Mouse (Mus musculus): ENCODE measurements at regions not wholly inside any gene's neighbourhood (a gene's known extent, or its start where the extent isn't known, plus 50 kb on each side); places are given as distances from the start of the nearest gene placed in this dataset.
A peak's percentile ranks its signal among the peaks of the same experiment; 100 is the strongest.

DNA sequence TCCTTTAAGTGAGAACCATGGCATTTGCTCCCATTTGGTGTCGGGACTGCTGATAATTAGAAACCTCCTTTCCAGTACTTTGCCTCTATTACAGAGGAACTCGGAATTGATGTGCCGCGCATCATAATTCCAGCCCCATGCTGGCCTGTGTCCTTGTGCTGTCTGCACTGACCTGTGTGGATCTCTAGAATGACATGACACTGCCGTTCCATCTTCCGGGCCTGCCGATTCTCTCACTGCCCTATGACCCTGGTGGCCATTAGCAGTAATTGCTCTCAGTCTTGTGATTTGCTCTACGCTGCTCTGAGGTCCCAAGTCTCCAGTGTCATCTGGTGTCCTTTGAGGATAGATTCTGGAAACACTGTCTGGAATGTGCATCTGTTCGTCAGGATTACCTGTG, 295.7 kb upstream of the Arglu1 start:
- in situ Hi-C loops (cut with MboI; ENCODE audit: low pct_ligation_motif_present, low pct_unique_long_range_greater_than_20kb, low sequenced_read_pairs) (no loop called here), dilution Hi-C loops (cut with MboI; ENCODE audit: extremely low pct_ligation_motif_present, extremely low pct_unique_long_range_greater_than_20kb, low sequenced_read_pairs) (no loop called here)
- no peak for DNase-seq (ENCODE audit: extremely low read depth)
- H3K27ac ChIP-seq (ENCODE audit: insufficient read depth, low read depth): no peak overlapping the region
- H3K36me3 ChIP-seq (replicated peaks in 1 of 2; ENCODE audit: control insufficient read depth in 1 of 2, insufficient read depth in 1 of 2, low read length in 1 of 2): no peaks in the 10 kb centered on the region
- H3K4me3 ChIP-seq (replicated peaks in 1 of 3; ENCODE audit: low read depth in 2 of 3, low read length in 2 of 3, poor library complexity in 1 of 3): no peak overlapping the region
- H3K27me3 ChIP-seq (replicated peaks): no peaks in the 10 kb centered on the region
- H3K9ac ChIP-seq (ENCODE audit: insufficient read depth, low read depth): no peak overlapping the region
- H3K4me2 ChIP-seq (ENCODE audit: insufficient read depth, low read depth, poor library complexity, severe bottlenecking): no peak overlapping the region
- H3K4me1 ChIP-seq (ENCODE audit: control insufficient read depth in 1 of 2, insufficient read depth in 2 of 2): no peaks in the 10 kb centered on the region
- TF ChIP-seq MXI1 (IDR thresholded peaks at IDR 0.05; ENCODE audit: low read depth, low read length) (no peak), USF2 (conservative IDR thresholded peaks at IDR 0.05; ENCODE audit: low read depth, low read length) (no peak), PAX5 (IDR thresholded peaks at IDR 0.05; ENCODE audit: low read length) (no peak), POLR2AphosphoS2 (IDR thresholded peaks at IDR 0.05; ENCODE audit: low read depth, low read length) (no peak), TBP (conservative IDR thresholded peaks at IDR 0.05; ENCODE audit: low read depth, low read length) (no peak), KAT2A (IDR thresholded peaks at IDR 0.05; ENCODE audit: insufficient replicate concordance, low read length) (no peak), USF1 (IDR thresholded peaks at IDR 0.05; ENCODE audit: low read depth, low read length) (no peak), POLR2A (IDR thresholded peaks at IDR 0.05; ENCODE audit: low read depth, low read length) (no peak), UBTF (IDR thresholded peaks at IDR 0.05; ENCODE audit: low read depth, low read length) (no peak), ETS1 (conservative IDR thresholded peaks at IDR 0.05; ENCODE audit: low read depth, low read length) (no peak), HCFC1 (IDR thresholded peaks at IDR 0.05; ENCODE audit: low read depth, low read length) (no peak), CTCF (conservative IDR thresholded peaks at IDR 0.05 in 1 of 2, IDR thresholded peaks at IDR 0.05 in 1 of 2; ENCODE audit: low read depth in 2 of 2, low read length in 2 of 2) (no peak), MYC (IDR thresholded peaks at IDR 0.05; ENCODE audit: low read depth, low read length) (no peak), ELF1 (IDR thresholded peaks at IDR 0.05; ENCODE audit: low read depth, low read length) (no peak), RCOR1 (conservative IDR thresholded peaks at IDR 0.05; ENCODE audit: low read depth, low read length) (no peak), MAX (IDR thresholded peaks at IDR 0.05; ENCODE audit: low read length) (no peak), JUN (IDR thresholded peaks at IDR 0.05; ENCODE audit: insufficient read depth, low read depth, low read length) (no peak), RAD21 (IDR thresholded peaks at IDR 0.05; ENCODE audit: low read depth, low read length) (no peak), NELFE (IDR thresholded peaks at IDR 0.05; ENCODE audit: low read depth, low read length) (no peak), JUND (conservative IDR thresholded peaks at IDR 0.05; ENCODE audit: low read depth, low read length) (no peak)
- H3K79me2 ChIP-seq (replicated peaks; ENCODE audit: control insufficient read depth, extremely low read depth, insufficient read depth, poor library complexity, severe bottlenecking): no peaks in the 10 kb centered on the region
- H3K9me3 ChIP-seq (replicated peaks; ENCODE audit: low read length): peaks cover 71% of the 10 kb centered on the region

- Histone ChIP-seq H3K9ac (ENCODE audit: insufficient read depth, low read depth) (no peak overlapping the region), H3K4me1 (ENCODE audit: control insufficient read depth in 1 of 2, insufficient read depth in 2 of 2) (no peaks in the 10 kb centered on the region), H3K79me2 (replicated peaks; ENCODE audit: control insufficient read depth, extremely low read depth, insufficient read depth, poor library complexity, severe bottlenecking) (no peaks in the 10 kb centered on the region), H3K27ac (ENCODE audit: insufficient read depth, low read depth) (no peak overlapping the region), H3K9me3 (replicated peaks; ENCODE audit: low read length) (peaks cover 67% of the 10 kb centered on the region), H3K4me3 (replicated peaks in 1 of 3; ENCODE audit: low read depth in 2 of 3, low read length in 2 of 3, poor library complexity in 1 of 3) (no peak overlapping the region), H3K4me2 (ENCODE audit: insufficient read depth, low read depth, poor library complexity, severe bottlenecking) (no peak overlapping the region), H3K27me3 (replicated peaks) (no peaks in the 10 kb centered on the region), H3K36me3 (replicated peaks in 1 of 2; ENCODE audit: control insufficient read depth in 1 of 2, insufficient read depth in 1 of 2, low read length in 1 of 2) (no peaks in the 10 kb centered on the region)
- TF ChIP-seq CTCF (conservative IDR thresholded peaks at IDR 0.05 in 1 of 2, IDR thresholded peaks at IDR 0.05 in 1 of 2; ENCODE audit: low read depth in 2 of 2, low read length in 2 of 2): peak in 1 of 2 experiments; percentile 17; a peak in 1 of 4 replicates
- TF ChIP-seq SMC3 (IDR thresholded peaks at IDR 0.05; ENCODE audit: low read depth, low read length): no peak
- DNase-seq (ENCODE audit: extremely low read depth): no peak
- in situ Hi-C loops (cut with MboI; ENCODE audit: low pct_ligation_motif_present, low pct_unique_long_range_greater_than_20kb, low sequenced_read_pairs) (no loop called here), dilution Hi-C loops (cut with MboI; ENCODE audit: extremely low pct_ligation_motif_present, extremely low pct_unique_long_range_greater_than_20kb, low sequenced_read_pairs) (no loop called here)
Measured at GRCm38 (mm10) chr8:8985395-8985794, 295.1 kb upstream of the Arglu1 start.

All from CH12.LX (cell line).